ENCODE assay signal across 20 mouse cellular contexts in the genomic region with DNA sequence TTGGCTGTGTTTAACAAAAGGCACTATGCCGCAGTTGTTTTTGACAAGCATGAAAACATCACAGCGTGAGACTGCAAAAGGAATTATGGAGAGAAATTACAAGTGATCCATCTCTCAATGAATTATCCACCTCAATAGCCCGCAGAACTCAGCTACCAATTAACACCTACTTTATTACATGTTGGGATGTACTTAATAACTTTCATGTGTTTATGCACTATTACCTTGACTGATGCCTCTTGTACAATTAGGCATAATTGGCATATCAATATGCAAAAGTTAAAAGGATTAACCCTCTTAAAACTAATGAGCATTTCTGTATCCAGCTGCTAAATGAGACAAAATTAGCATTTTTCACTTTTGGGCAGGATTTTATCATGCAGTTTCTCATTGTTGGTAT. TPM values are rescaled to one million over a fixed set of nuclear protein-coding genes. Genes with fewer than 3 reads are reported as not detected.
DNase-seq lines count a peak whose midpoint lies in the region; ATAC-seq lines count a peak whose summit lies in the region.
"Had no signal": no experiment of that assay in that cellular context is flagged by ENCODE, and none has a peak within 500 bp of the region (broad histone marks: within the 10 kb centered on the region; RNA-seq: fewer than 3 reads in every experiment).

No protein-coding gene starts in this region.

- ATAC-seq in hindbrain, embryonic 12.5 days (ENCODE audit: low FRiP score), result peak; percentile 23; the same call in 1 of the 2 replicates
- no peak for ATAC-seq in hindbrain, embryonic 14.5 days (ENCODE audit: low FRiP score)
- ATAC-seq in neural tube, embryonic 12.5 days (ENCODE audit: low FRiP score, low read depth), result 0 out of 2 replicates have a peak, but pooled peaks have one; percentile 35
- peak; percentile 42; the same call in 1 of the 2 replicates for ATAC-seq in neural tube, embryonic 15.5 days (ENCODE audit: low FRiP score)
- ATAC-seq: forebrain, embryonic 15.5 days; intestine, embryonic 15.5 days had no signal

- no peak overlapping the region for H3K4me2 ChIP-seq in hindbrain, embryonic 12.5 days (replicated peaks)
- H3K4me2 ChIP-seq in hindbrain, embryonic 14.5 days (replicated peaks), result no peak overlapping the region
- no peak overlapping the region for H3K4me2 ChIP-seq in neural tube, embryonic 12.5 days (replicated peaks)
- H3K4me2 ChIP-seq in neural tube, embryonic 15.5 days, result no peak overlapping the region
- H3K4me2 ChIP-seq: embryonic facial prominence, embryonic 13.5 days; forebrain, embryonic 15.5 days; hindbrain, embryonic 13.5 days; intestine, embryonic 15.5 days had no signal

- no peaks in the 10 kb centered on the region for H3K9me3 ChIP-seq in hindbrain, embryonic 12.5 days (replicated peaks)
- H3K9me3 ChIP-seq in hindbrain, embryonic 14.5 days (ENCODE audit: control insufficient read depth, low read length), result no peaks in the 10 kb centered on the region
- no peaks in the 10 kb centered on the region for H3K9me3 ChIP-seq in neural tube, embryonic 12.5 days
- no peaks in the 10 kb centered on the region for H3K9me3 ChIP-seq in neural tube, embryonic 15.5 days (replicated peaks)
- H3K9me3 ChIP-seq: embryonic facial prominence, embryonic 13.5 days; forebrain, embryonic 15.5 days; heart, embryonic 10.5 days; hindbrain, embryonic 13.5 days; intestine, embryonic 15.5 days had no signal

- DNase-seq in hindbrain, embryonic 14.5 days (ENCODE audit: low spot score), result no peak
- no peak for DNase-seq in neural tube, embryonic 10.5 days (ENCODE audit: extremely low spot score, low spot score)
- no peak for DNase-seq in urinary bladder, postnatal 4 days (ENCODE audit: low spot score in 2 of 2)
- no peak for DNase-seq in gastrocnemius, postnatal 10 days
- DNase-seq: adrenal gland, adult 8-10 months; cerebellum, adult 18-20 months; cerebellum, adult 9-11 months; cerebellum, postnatal 36 days; gastrocnemius, postnatal 25 days; heart, postnatal 10 days; heart, postnatal 4 days had no signal

- H3K27ac ChIP-seq in hindbrain, embryonic 12.5 days, result no peak overlapping the region
- H3K27ac ChIP-seq in hindbrain, embryonic 14.5 days, result no peak overlapping the region
- no peak overlapping the region for H3K27ac ChIP-seq in neural tube, embryonic 12.5 days
- no peak overlapping the region for H3K27ac ChIP-seq in neural tube, embryonic 15.5 days (replicated peaks)
- H3K27ac ChIP-seq: embryonic facial prominence, embryonic 13.5 days; forebrain, embryonic 15.5 days; heart, embryonic 10.5 days; intestine, embryonic 15.5 days had no signal

- H3K9ac ChIP-seq in hindbrain, embryonic 12.5 days, result no peak overlapping the region
- no peak overlapping the region for H3K9ac ChIP-seq in hindbrain, embryonic 14.5 days
- H3K9ac ChIP-seq in neural tube, embryonic 12.5 days, result no peak overlapping the region
- no peak overlapping the region for H3K9ac ChIP-seq in neural tube, embryonic 15.5 days (replicated peaks)
- H3K9ac ChIP-seq: embryonic facial prominence, embryonic 13.5 days; forebrain, embryonic 15.5 days; hindbrain, embryonic 13.5 days; intestine, embryonic 15.5 days had no signal

- no peaks in the 10 kb centered on the region for H3K27me3 ChIP-seq in hindbrain, embryonic 12.5 days
- no peaks in the 10 kb centered on the region for H3K27me3 ChIP-seq in hindbrain, embryonic 14.5 days (ENCODE audit: control insufficient read depth, insufficient read depth, low read length)
- 0 out of 2 replicates have a peak, but pooled peaks cover 2% of the 10 kb centered on the region for H3K27me3 ChIP-seq in neural tube, embryonic 12.5 days (replicated peaks)
- H3K27me3 ChIP-seq in neural tube, embryonic 15.5 days (replicated peaks), result 0 out of 2 replicates have a peak, but pooled peaks cover 3% of the 10 kb centered on the region
- H3K27me3 ChIP-seq: hindbrain, embryonic 13.5 days; intestine, embryonic 15.5 days had no signal

- no peak overlapping the region for H3K4me3 ChIP-seq in hindbrain, embryonic 12.5 days
- H3K4me3 ChIP-seq in hindbrain, embryonic 14.5 days (replicated peaks; ENCODE audit: low read length), result no peak overlapping the region
- no peak overlapping the region for H3K4me3 ChIP-seq in neural tube, embryonic 12.5 days
- H3K4me3 ChIP-seq in neural tube, embryonic 15.5 days (replicated peaks), result no peak overlapping the region
- H3K4me3 ChIP-seq: embryonic facial prominence, embryonic 13.5 days; forebrain, embryonic 15.5 days; heart, embryonic 10.5 days; hindbrain, embryonic 13.5 days; intestine, embryonic 15.5 days had no signal

- no peaks in the 10 kb centered on the region for H3K36me3 ChIP-seq in hindbrain, embryonic 12.5 days
- H3K36me3 ChIP-seq in hindbrain, embryonic 14.5 days (replicated peaks; ENCODE audit: control insufficient read depth, insufficient read depth), result no peaks in the 10 kb centered on the region
- no peaks in the 10 kb centered on the region for H3K36me3 ChIP-seq in neural tube, embryonic 12.5 days
- no peaks in the 10 kb centered on the region for H3K36me3 ChIP-seq in neural tube, embryonic 15.5 days
- H3K36me3 ChIP-seq: embryonic facial prominence, embryonic 13.5 days; forebrain, embryonic 15.5 days; heart, embryonic 10.5 days; hindbrain, embryonic 13.5 days; intestine, embryonic 15.5 days had no signal

- WGBS in hindbrain, embryonic 12.5 days, result 69% methylated on average over 3 of the region's 3 CpGs
- 49% methylated on average over 3 of the region's 3 CpGs for WGBS in hindbrain, embryonic 14.5 days
- WGBS in neural tube, embryonic 12.5 days, result 55% methylated on average over 3 of the region's 3 CpGs
- 43% methylated on average over 3 of the region's 3 CpGs for WGBS in neural tube, embryonic 15.5 days

- H3K4me1 ChIP-seq in hindbrain, embryonic 12.5 days, result 0 out of 2 replicates have a peak, but pooled peaks cover 5% of the 10 kb centered on the region
- peaks cover 7% of the 10 kb centered on the region; the same call in 1 of the 2 replicates for H3K4me1 ChIP-seq in hindbrain, embryonic 14.5 days (replicated peaks; ENCODE audit: control insufficient read depth, insufficient read depth, low read length)
- H3K4me1 ChIP-seq in neural tube, embryonic 12.5 days, result peaks cover 13% of the 10 kb centered on the region; the same call in 1 of the 2 replicates
- peaks cover 25% of the 10 kb centered on the region for H3K4me1 ChIP-seq in neural tube, embryonic 15.5 days
- H3K4me1 ChIP-seq: heart, embryonic 10.5 days; intestine, embryonic 15.5 days had no signal

RNA-seq across cellular contexts. Expression of gene Arhgap15, which starts 33.5 kb away (rescaled TPM):
- 1.2 and 1.4 TPM in 2 replicates for polyA plus RNA-seq in hindbrain, embryonic 12.5 days (2016; fragmentation: Nextera tagmentation; extraction: Ambion mirVana)
- 3.0 and 3.1 TPM in 2 replicates for polyA plus RNA-seq in hindbrain, embryonic 14.5 days (2014; fragmentation: Nextera tagmentation; extraction: Ambion mirVana)
- polyA plus RNA-seq in neural tube, embryonic 12.5 days (2016; fragmentation: Nextera tagmentation; extraction: Ambion mirVana), result 0.54 and 0.81 TPM in 2 replicates
- polyA plus RNA-seq in neural tube, embryonic 15.5 days (2015; fragmentation: Nextera tagmentation; extraction: Ambion mirVana), result 3.0 and 6.8 TPM in 2 replicates
- 1 to 10 TPM in 1 of 2 experiments, under 1 TPM in 1; 0.72 to 1.1 TPM for total RNA-seq in gastrocnemius, postnatal 10 days (2021)
- total RNA-seq: ES-E14 had no signal
